Mouse (Mus musculus): ENCODE results near the gene Cela3b. TPM values are rescaled to one million over a fixed set of nuclear protein-coding genes. Genes with fewer than 3 reads are reported as not detected.

Cela3b gene
- polyA plus RNA-seq, 1 experiment from 2014 or later: not detected

Other genes starting within 250 kb of the Cela3b start
- 0.92 and 0.99 TPM in 2 replicates for gene Wnt4, start 153.1 kb downstream of the Cela3b start, polyA plus RNA-seq (2015; fragmentation: Nextera tagmentation; extraction: Ambion mirVana)
- gene Cdc42, start 72.8 kb downstream of the Cela3b start, polyA plus RNA-seq (2015; fragmentation: Nextera tagmentation; extraction: Ambion mirVana): 912 and 941 TPM in 2 replicates
- not detected in 2 replicates for gene Cela3a, start 20.7 kb downstream of the Cela3b start, polyA plus RNA-seq (2015; fragmentation: Nextera tagmentation; extraction: Ambion mirVana)
- not detected in 2 replicates for gene 1700013G24Rik, start 22.7 kb upstream of the Cela3b start, polyA plus RNA-seq (2015; fragmentation: Nextera tagmentation; extraction: Ambion mirVana)
- 3.2 and 4.9 TPM in 2 replicates for gene Hspg2, start 38.2 kb upstream of the Cela3b start, polyA plus RNA-seq (2015; fragmentation: Nextera tagmentation; extraction: Ambion mirVana)
- not detected in 2 replicates for gene Ldlrad2, start 144.0 kb upstream of the Cela3b start, polyA plus RNA-seq (2015; fragmentation: Nextera tagmentation; extraction: Ambion mirVana)
- 80.1 and 82.6 TPM in 2 replicates for gene Usp48, start 163.2 kb upstream of the Cela3b start, polyA plus RNA-seq (2015; fragmentation: Nextera tagmentation; extraction: Ambion mirVana)
- gene Rap1gap, start 234.2 kb upstream of the Cela3b start, polyA plus RNA-seq (2015; fragmentation: Nextera tagmentation; extraction: Ambion mirVana): 35.4 and 51.6 TPM in 2 replicates